Mouse (Mus musculus) lung, postnatal 0 days (tissue): ENCODE results near the gene Gm3448. TPM values are rescaled to one million over a fixed set of nuclear protein-coding genes. Genes with fewer than 3 reads are reported as not detected.
"Not testable (repeated sequence)": the region's sequence is repeated elsewhere in the genome, so short reads cannot be mapped to it uniquely, and the experiment has no call there.

Experiments used
- ATAC-seq: fragments of 200-750 bp; cut with Nextera tagmentation; 2 replicates; pipeline ENCODE4 v1.8.0; 2017; ENCODE audit warnings: moderate library complexity
- DNase-seq: peaks from one replicate; pipeline ENCODE4 v3.0.0-alpha.2; 2016; ENCODE audit warnings: low spot score
- H3K27ac ChIP-seq: fragments of 300-500 bp; sonication (generic); 2 replicates; pipeline ENCODE4 v1.5.1; 2014; ENCODE audit warnings: antibody characterized with exemption, mild to moderate bottlenecking, low read length, mixed read lengths
- H3K27me3 ChIP-seq: fragments of 300-500 bp; sonication (generic); replicated peaks from 2 replicates; pipeline ENCODE4 v1.6.1; 2014; ENCODE audit warnings: low read length, mixed read lengths; ENCODE audit not compliant: insufficient read depth
- H3K36me3 ChIP-seq: fragments of 300-500 bp; sonication (generic); 2 replicates; pipeline ENCODE4 v1.6.1; 2014; ENCODE audit warnings: low read length, mixed read lengths; ENCODE audit not compliant: insufficient read depth
- H3K4me1 ChIP-seq: fragments of 300-500 bp; sonication (generic); 2 replicates; pipeline ENCODE4 v1.6.1; 2014; ENCODE audit warnings: antibody characterized with exemption, low read depth, low read length, mixed read lengths; ENCODE audit not compliant: insufficient read depth
- H3K4me2 ChIP-seq: fragments of 300-500 bp; sonication (generic); replicated peaks from 2 replicates; pipeline ENCODE4 v1.6.1; 2014; ENCODE audit warnings: low read depth, mild to moderate bottlenecking, low read length, moderate library complexity, mixed read lengths
- H3K4me3 ChIP-seq: fragments of 300-500 bp; sonication (generic); 2 replicates; pipeline ENCODE4 v1.5.1; 2014; ENCODE audit warnings: low read depth, low read length
- H3K9ac ChIP-seq: fragments of 300-500 bp; sonication (generic); replicated peaks from 2 replicates; pipeline ENCODE4 v1.6.1; 2014; ENCODE audit warnings: low read depth, mild to moderate bottlenecking
- H3K9me3 ChIP-seq: fragments of 300-500 bp; sonication (generic); 2 replicates; pipeline ENCODE4 v1.6.1; 2016; ENCODE audit warnings: low read length, mixed read lengths
- CTCF ChIP-seq: IDR thresholded peaks from 2 replicates; pipeline ENCODE4 v1.5.1; 2016; ENCODE audit warnings: antibody characterized with exemption, mild to moderate bottlenecking
- EP300 ChIP-seq: IDR thresholded peaks from 2 replicates; pipeline ENCODE4 v1.6.1; 2016; ENCODE audit warnings: antibody characterized with exemption, mild to moderate bottlenecking, control low read depth
- WGBS: fragments of 180-500 bp; shearing (Covaris S2); extraction: QIAGEN DNeasy Blood & Tissue Kit; methylation state at CpG from one replicate; pipeline ENCODE4 v1.1.7; 2014; 5-methylcytosine and 5-hydroxymethylcytosine counted together
- polyA plus RNA-seq: library from polyadenylated mRNA; unstranded; fragments of >200 nt; fragmentation: Nextera tagmentation; extraction: Ambion mirVana; gene quantifications from 2 replicates; pipeline ENCODE4 v1.2.1, GENCODE M21; 2015

Gene Gm3448
- 4.4 and 5.0 TPM in 2 replicates for polyA plus RNA-seq

- H3K4me2 ChIP-seq, H3K4me3 ChIP-seq, H3K27ac ChIP-seq, H3K4me1 ChIP-seq, H3K9ac ChIP-seq, H3K27me3 ChIP-seq, H3K9me3 ChIP-seq, H3K36me3 ChIP-seq, DNase-seq: not testable (repeated sequence)
- peak; percentile 98 for ATAC-seq
- no CpG with 5 or more reads among the region's 56 CpGs for WGBS
These were observed at the start of gene Gm3448, which contains the start of the genes Ermard and Tcte3 for GRCm38 (mm10) chr17:15041175-15041729. Gene Gm3448, minus strand, starts transcription at chr17:15041537. Gene Ermard, plus strand, starts transcription at chr17:15041208. Gene Tcte3, minus strand, starts transcription at chr17:15041488.

DNA sequence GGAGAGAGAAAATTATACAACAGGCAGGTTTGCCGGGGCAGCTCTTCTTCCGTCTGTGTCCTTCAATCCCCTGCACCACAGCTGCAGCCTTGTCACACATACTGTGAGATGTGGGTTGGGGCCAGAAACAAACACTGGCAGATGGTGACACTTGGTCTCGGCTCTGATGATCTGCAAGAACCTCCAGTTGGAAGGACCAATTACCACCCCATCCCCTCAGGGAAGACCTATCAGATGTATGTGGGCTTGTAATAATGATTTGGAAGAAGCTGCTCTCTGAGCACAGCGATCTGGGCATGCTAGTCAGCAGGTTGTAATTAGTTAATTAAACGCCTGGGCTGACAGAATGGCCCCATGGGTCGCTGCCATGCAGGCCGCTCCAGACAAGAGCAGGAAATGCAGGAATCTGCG is 47.3 kb upstream of the Gm3448 start:
- H3K27me3 ChIP-seq = no peaks in the 10 kb centered on the region
- DNase-seq (no peak), ATAC-seq (no peak)
- TF ChIP-seq CTCF = no peak
- TF ChIP-seq EP300 = no peak
- no peak overlapping the region for H3K9ac ChIP-seq
- H3K36me3 ChIP-seq = no peaks in the 10 kb centered on the region
- no peaks in the 10 kb centered on the region for H3K4me1 ChIP-seq
- no peaks in the 10 kb centered on the region for H3K9me3 ChIP-seq
- 44% methylated on average over 8 of the region's 8 CpGs for WGBS
- no peak overlapping the region for H3K4me2 ChIP-seq
- no peak overlapping the region for H3K4me3 ChIP-seq
- H3K27ac ChIP-seq = no peak overlapping the region

GRCm38 (mm10) chr17:15088166-15088565 is 46.8 kb upstream of the Gm3448 start:
- H3K9me3 ChIP-seq = no peaks in the 10 kb centered on the region
- H3K4me2 ChIP-seq = no peak overlapping the region
- TF ChIP-seq CTCF (no peak), EP300 (no peak)
- H3K27me3 ChIP-seq = no peaks in the 10 kb centered on the region
- ATAC-seq (no peak), DNase-seq (no peak)
- H3K4me1 ChIP-seq = no peaks in the 10 kb centered on the region
- no peak overlapping the region for H3K9ac ChIP-seq
- H3K27ac ChIP-seq = no peak overlapping the region
- H3K4me3 ChIP-seq = no peak overlapping the region
- no peaks in the 10 kb centered on the region for H3K36me3 ChIP-seq
- WGBS = 41% methylated on average over 2 of the region's 2 CpGs

- 68% methylated on average over 2 of the region's 2 CpGs for WGBS
- Histone ChIP-seq H3K9me3 (no peaks in the 10 kb centered on the region), H3K9ac (no peak overlapping the region), H3K27me3 (no peaks in the 10 kb centered on the region), H3K27ac (no peak overlapping the region), H3K36me3 (no peaks in the 10 kb centered on the region), H3K4me2 (no peak overlapping the region), H3K4me3 (no peak overlapping the region), H3K4me1 (no peaks in the 10 kb centered on the region)
- no peak for ATAC-seq
- no peak for DNase-seq
- TF ChIP-seq EP300 = no peak
- TF ChIP-seq CTCF = no peak
These were observed 43.7 kb upstream of the Gm3448 start for GRCm38 (mm10) chr17:15085006-15085405.

GRCm38 (mm10) chr17:15084226-15084848 is 43.0 kb upstream of the Gm3448 start:
- ATAC-seq (no peak), DNase-seq (no peak)
- Histone ChIP-seq H3K4me2 (no peak overlapping the region), H3K36me3 (no peaks in the 10 kb centered on the region), H3K9me3 (no peaks in the 10 kb centered on the region), H3K27me3 (no peaks in the 10 kb centered on the region), H3K4me1 (no peaks in the 10 kb centered on the region), H3K9ac (no peak overlapping the region), H3K4me3 (no peak overlapping the region), H3K27ac (no peak overlapping the region)
- no peak for TF ChIP-seq EP300
- no peak for TF ChIP-seq CTCF
- WGBS = 40% methylated on average over 13 of the region's 13 CpGs

- TF ChIP-seq CTCF (no peak), EP300 (no peak)
- Histone ChIP-seq H3K4me3 (no peak overlapping the region), H3K27ac (no peak overlapping the region), H3K4me2 (no peak overlapping the region), H3K36me3 (no peaks in the 10 kb centered on the region), H3K9ac (no peak overlapping the region), H3K4me1 (no peaks in the 10 kb centered on the region), H3K9me3 (no peaks in the 10 kb centered on the region), H3K27me3 (no peaks in the 10 kb centered on the region)
- WGBS = 19% methylated on average over 2 of the region's 2 CpGs
- DNase-seq (no peak), ATAC-seq (no peak)
These were observed 36.2 kb upstream of the Gm3448 start for GRCm38 (mm10) chr17:15077536-15077935.

DNA sequence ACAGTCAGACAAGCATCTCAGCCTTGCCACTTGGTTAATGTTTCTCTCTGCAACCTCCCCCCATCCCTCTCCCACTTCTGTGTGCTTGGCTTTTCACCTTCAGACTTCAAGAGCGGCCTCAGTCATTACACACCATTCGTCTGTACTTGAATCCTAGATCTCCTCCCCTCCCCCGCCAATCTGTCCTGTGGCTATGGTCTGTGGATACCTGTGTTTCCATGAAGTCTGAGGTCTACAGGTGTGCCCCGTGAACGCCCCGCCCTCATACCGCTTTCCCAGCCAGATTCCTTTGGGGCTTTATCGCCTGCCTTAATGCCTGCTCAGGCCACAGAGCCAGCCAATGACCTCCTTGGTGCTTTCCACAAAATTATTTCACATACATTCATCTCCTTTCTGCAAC is 33.7 kb upstream of the Gm3448 start:
- no peak overlapping the region for H3K27ac ChIP-seq
- H3K36me3 ChIP-seq = no peaks in the 10 kb centered on the region
- no peak overlapping the region for H3K9ac ChIP-seq
- H3K4me1 ChIP-seq = no peaks in the 10 kb centered on the region
- DNase-seq (peak; percentile 28), ATAC-seq (peak; percentile 68)
- WGBS = 47% methylated on average over 8 of the region's 8 CpGs
- no peaks in the 10 kb centered on the region for H3K9me3 ChIP-seq
- H3K27me3 ChIP-seq = no peaks in the 10 kb centered on the region
- no peak for TF ChIP-seq CTCF
- TF ChIP-seq EP300 = no peak
- H3K4me2 ChIP-seq = no peak overlapping the region
- H3K4me3 ChIP-seq = no peak overlapping the region
